8 mouse cellular contexts compared by ENCODE assay signal in genomic region chr1:169916659-169917058, GRCm38 (mm10). TPM values are rescaled to one million over a fixed set of nuclear protein-coding genes. Genes with fewer than 3 reads are reported as not detected.
DNase-seq lines count a peak whose midpoint lies in the region; ATAC-seq lines count a peak whose summit lies in the region.

No protein-coding gene starts in this region.

- peak; percentile 21 for DNase-seq in adrenal gland, adult 2 months
- DNase-seq in adrenal gland, postnatal 25 days = no peak
- no peak for DNase-seq in midbrain, embryonic 11.5 days (ENCODE audit: low spot score, missing footprints)
- DNase-seq in spleen, postnatal 36 days (ENCODE audit: low spot score in 2 of 2) = no peak

- H3K4me1 ChIP-seq in midbrain, embryonic 13.5 days (replicated peaks) = 0 out of 2 replicates have a peak, but pooled peaks cover 8% of the 10 kb centered on the region
- no peaks in the 10 kb centered on the region for H3K4me1 ChIP-seq in midbrain, embryonic 11.5 days (ENCODE audit: control insufficient read depth, insufficient read depth, low read length)
- peaks cover 3% of the 10 kb centered on the region; the same call in 1 of the 2 replicates for H3K4me1 ChIP-seq in hindbrain, embryonic 16.5 days (ENCODE audit: control insufficient read depth, insufficient read depth, low read depth, low read length)
- H3K4me1 ChIP-seq in stomach, embryonic 16.5 days (ENCODE audit: control insufficient read depth, insufficient read depth, low read length) = peaks cover 8% of the 10 kb centered on the region

- H3K4me2 ChIP-seq in midbrain, embryonic 13.5 days (replicated peaks) = no peak overlapping the region
- no peak overlapping the region for H3K4me2 ChIP-seq in midbrain, embryonic 11.5 days
- no peak overlapping the region for H3K4me2 ChIP-seq in hindbrain, embryonic 16.5 days (ENCODE audit: low read length)
- H3K4me2 ChIP-seq in stomach, embryonic 16.5 days (ENCODE audit: low read depth, low read length) = no peak overlapping the region

- no peak overlapping the region for H3K9ac ChIP-seq in midbrain, embryonic 13.5 days (replicated peaks)
- H3K9ac ChIP-seq in midbrain, embryonic 11.5 days (ENCODE audit: low read length) = no peak overlapping the region
- no peak overlapping the region for H3K9ac ChIP-seq in hindbrain, embryonic 16.5 days (ENCODE audit: low read depth, low read length)
- H3K9ac ChIP-seq in stomach, embryonic 16.5 days (ENCODE audit: low read length) = no peak overlapping the region

- H3K27ac ChIP-seq in midbrain, embryonic 13.5 days = no peak overlapping the region; the same call in 1 of the 2 replicates
- no peak overlapping the region for H3K27ac ChIP-seq in midbrain, embryonic 11.5 days (ENCODE audit: low read depth, low read length)
- no peak overlapping the region for H3K27ac ChIP-seq in hindbrain, embryonic 16.5 days (ENCODE audit: low read depth, low read length)
- H3K27ac ChIP-seq in stomach, embryonic 16.5 days (ENCODE audit: low read length) = peak overlapping the region; percentile 59

- H3K36me3 ChIP-seq in midbrain, embryonic 13.5 days = no peaks in the 10 kb centered on the region
- no peaks in the 10 kb centered on the region for H3K36me3 ChIP-seq in midbrain, embryonic 11.5 days (ENCODE audit: control insufficient read depth, insufficient read depth, low read length)
- no peaks in the 10 kb centered on the region for H3K36me3 ChIP-seq in hindbrain, embryonic 16.5 days (ENCODE audit: control insufficient read depth, insufficient read depth, low read length)
- H3K36me3 ChIP-seq in stomach, embryonic 16.5 days (ENCODE audit: control insufficient read depth, insufficient read depth, low read length) = no peaks in the 10 kb centered on the region

- 0 out of 2 replicates have a peak, but pooled peaks have one; percentile 24 for ATAC-seq in midbrain, embryonic 13.5 days
- ATAC-seq in midbrain, embryonic 11.5 days (ENCODE audit: low FRiP score) = no peak
- 0 out of 2 replicates have a peak, but pooled peaks have one; percentile 19 for ATAC-seq in hindbrain, embryonic 16.5 days
- ATAC-seq in stomach, embryonic 16.5 days (ENCODE audit: insufficient read depth, low FRiP score) = peak; percentile 71
- no peak for ATAC-seq in activated CD4-positive, CD25-positive, alpha-beta regulatory T cell, adult 4 months

- WGBS in midbrain, embryonic 13.5 days = 63% methylated on average over 7 of the region's 7 CpGs
- WGBS in midbrain, embryonic 11.5 days = 70% methylated on average over 7 of the region's 7 CpGs
- WGBS in hindbrain, embryonic 16.5 days = 52% methylated on average over 7 of the region's 7 CpGs
- 29% methylated on average over 7 of the region's 7 CpGs for WGBS in stomach, embryonic 16.5 days

- H3K9me3 ChIP-seq in midbrain, embryonic 13.5 days = no peaks in the 10 kb centered on the region
- H3K9me3 ChIP-seq in midbrain, embryonic 11.5 days (ENCODE audit: control insufficient read depth, low read length) = no peaks in the 10 kb centered on the region
- H3K9me3 ChIP-seq in hindbrain, embryonic 16.5 days (ENCODE audit: control insufficient read depth, low read length) = no peaks in the 10 kb centered on the region
- no peaks in the 10 kb centered on the region for H3K9me3 ChIP-seq in stomach, embryonic 16.5 days (replicated peaks; ENCODE audit: control insufficient read depth, low read length)

- H3K27me3 ChIP-seq in midbrain, embryonic 13.5 days = peaks cover 13% of the 10 kb centered on the region
- no peaks in the 10 kb centered on the region for H3K27me3 ChIP-seq in midbrain, embryonic 11.5 days (ENCODE audit: control insufficient read depth, insufficient read depth, low read length)
- no peaks in the 10 kb centered on the region for H3K27me3 ChIP-seq in hindbrain, embryonic 16.5 days (replicated peaks; ENCODE audit: control insufficient read depth, insufficient read depth, low read length)
- H3K27me3 ChIP-seq in stomach, embryonic 16.5 days (ENCODE audit: control insufficient read depth, insufficient read depth, low read length) = no peaks in the 10 kb centered on the region

- no peak overlapping the region for H3K4me3 ChIP-seq in midbrain, embryonic 13.5 days (replicated peaks)
- H3K4me3 ChIP-seq in midbrain, embryonic 11.5 days (ENCODE audit: low read depth, low read length) = no peak overlapping the region
- no peak overlapping the region for H3K4me3 ChIP-seq in hindbrain, embryonic 16.5 days (ENCODE audit: low read length)
- no peak overlapping the region for H3K4me3 ChIP-seq in stomach, embryonic 16.5 days (replicated peaks; ENCODE audit: low read length)

RNA-seq across cellular contexts. Expression of gene Ccdc190, which starts 11.8 kb away (rescaled TPM):
- total RNA-seq in adrenal gland, adult 2 months (2021) = under 1 TPM; 0.38 to 0.40 TPM
- polyA plus RNA-seq in adrenal gland, adult 2 months (2012; rRNA removed) = not detected in 2 replicates
- total RNA-seq in adrenal gland, postnatal 25 days (2021) = 0.55 and 0.90 TPM in 2 replicates
- polyA plus RNA-seq in midbrain, embryonic 13.5 days (2015; fragmentation: Nextera tagmentation; extraction: Ambion mirVana) = 1.3 and 1.8 TPM in 2 replicates
- 1.1 and 1.9 TPM in 2 replicates for polyA plus RNA-seq in midbrain, embryonic 11.5 days (2014; fragmentation: Nextera tagmentation; extraction: Ambion mirVana)
- polyA plus RNA-seq in hindbrain, embryonic 16.5 days (2015; fragmentation: Nextera tagmentation; extraction: Ambion mirVana) = 3.2 and 3.9 TPM in 2 replicates
- 0.08 and 0.27 TPM in 2 replicates for polyA plus RNA-seq in stomach, embryonic 16.5 days (2015; fragmentation: Nextera tagmentation; extraction: Ambion mirVana)
- polyA plus RNA-seq in activated CD4-positive, CD25-positive, alpha-beta regulatory T cell, adult 4 months (2017; shearing (Covaris generic)) = not detected

RNA-seq across cellular contexts. Expression of gene Hsd17b7, which starts 52.4 kb away (rescaled TPM):
- 100 to 1,000 TPM in 1 of 2 experiments, 10 to 100 TPM in 1; 11.0 to 126 TPM for total RNA-seq in adrenal gland, adult 2 months (2021)
- polyA plus RNA-seq in adrenal gland, adult 2 months (2012; rRNA removed) = 4.6 and 10.8 TPM in 2 replicates
- total RNA-seq in adrenal gland, postnatal 25 days (2021) = 136 and 150 TPM in 2 replicates
- polyA plus RNA-seq in midbrain, embryonic 13.5 days (2015; fragmentation: Nextera tagmentation; extraction: Ambion mirVana) = 18.2 and 20.3 TPM in 2 replicates
- polyA plus RNA-seq in midbrain, embryonic 11.5 days (2014; fragmentation: Nextera tagmentation; extraction: Ambion mirVana) = 20.2 and 21.5 TPM in 2 replicates
- polyA plus RNA-seq in hindbrain, embryonic 16.5 days (2015; fragmentation: Nextera tagmentation; extraction: Ambion mirVana) = 26.5 and 33.3 TPM in 2 replicates
- 15.6 and 18.0 TPM in 2 replicates for polyA plus RNA-seq in stomach, embryonic 16.5 days (2015; fragmentation: Nextera tagmentation; extraction: Ambion mirVana)
- 10 to 100 TPM in 1 of 2 experiments, 1 to 10 TPM in 1; 6.2 to 12.0 TPM for polyA plus RNA-seq in activated CD4-positive, CD25-positive, alpha-beta regulatory T cell, adult 4 months (2017; shearing (Covaris generic))

Comparison
In these comparisons a context has a peak if more than half of its experiments do, and no peak if none do; other contexts are left out.
1. ATAC-seq: peak in midbrain, embryonic 13.5 days (single experiment), hindbrain, embryonic 16.5 days (single experiment) and stomach, embryonic 16.5 days (single experiment); none in midbrain, embryonic 11.5 days (single experiment) and activated CD4-positive, CD25-positive, alpha-beta regulatory T cell, adult 4 months (single experiment).